Mouse (Mus musculus) frontal cortex, adult (tissue): Measurements from ENCODE around the gene Fam193a.

Source experiments
- ATAC-seq: cut with Nextera tagmentation; 2 replicates; pipeline ENCODE4 v1.9.2; 2017; ENCODE audit warnings: mild to moderate bottlenecking, moderate library complexity, mixed read lengths; ENCODE audit not compliant: low TSS enrichment

Gene Fam193a

DNA sequence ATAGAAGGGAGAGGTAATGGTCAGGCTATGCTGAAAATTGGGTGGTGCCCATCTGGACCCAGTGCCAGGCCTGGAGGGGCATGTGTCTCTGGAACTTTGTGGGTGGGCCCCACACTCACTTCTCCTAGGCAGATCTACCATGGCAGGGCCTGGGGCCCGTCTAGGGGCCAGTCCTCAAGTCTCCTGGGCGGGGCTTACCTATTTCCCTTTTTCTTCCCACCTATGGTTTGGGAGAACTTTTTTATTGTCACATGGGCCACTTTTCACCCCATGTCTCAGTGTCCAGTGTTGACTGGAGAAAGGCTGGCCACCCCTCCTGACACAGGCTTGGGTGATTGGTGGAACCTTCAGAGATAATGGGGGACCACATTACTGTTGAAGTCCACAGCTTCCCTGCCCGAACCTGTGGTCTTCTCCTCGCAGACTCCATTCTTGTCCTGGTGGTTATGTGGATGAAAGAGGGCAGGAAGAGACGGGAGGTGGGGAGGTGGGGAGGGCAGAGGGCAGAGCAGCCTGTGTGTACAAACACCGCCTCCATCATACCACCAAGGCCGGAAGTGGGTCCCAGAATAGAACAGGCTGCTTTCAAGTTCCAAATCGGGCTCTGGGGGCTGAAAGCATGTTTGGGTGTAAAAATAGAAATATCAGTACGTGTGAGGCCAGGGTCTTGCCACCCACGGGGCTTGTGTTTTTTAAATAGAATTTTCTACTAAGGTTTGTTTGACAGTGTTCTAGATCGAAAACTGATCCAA is 150.9 kb downstream of the Fam193a start:
- no peak for ATAC-seq

DNA sequence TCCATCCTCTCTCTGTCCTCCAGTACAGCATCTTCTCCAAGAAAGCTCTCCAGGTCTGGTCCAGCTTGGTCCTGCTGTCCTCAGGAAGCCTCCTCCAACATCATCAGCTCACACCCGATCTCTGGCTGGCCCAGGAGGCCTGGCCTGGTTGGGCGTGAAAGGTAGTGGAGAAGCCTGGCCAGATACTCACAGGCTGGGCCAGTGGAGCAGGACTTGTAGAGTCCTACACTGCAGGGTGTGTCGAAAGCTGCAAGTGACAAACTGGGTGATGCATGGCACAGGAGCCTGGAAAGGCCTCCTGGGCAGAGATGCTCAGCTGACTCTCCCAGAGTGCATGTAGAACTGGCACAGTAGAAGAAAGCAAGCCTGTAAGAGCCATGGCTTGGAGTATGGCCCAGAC is 151.6 kb downstream of the Fam193a start:
- ATAC-seq = no peak

DNA sequence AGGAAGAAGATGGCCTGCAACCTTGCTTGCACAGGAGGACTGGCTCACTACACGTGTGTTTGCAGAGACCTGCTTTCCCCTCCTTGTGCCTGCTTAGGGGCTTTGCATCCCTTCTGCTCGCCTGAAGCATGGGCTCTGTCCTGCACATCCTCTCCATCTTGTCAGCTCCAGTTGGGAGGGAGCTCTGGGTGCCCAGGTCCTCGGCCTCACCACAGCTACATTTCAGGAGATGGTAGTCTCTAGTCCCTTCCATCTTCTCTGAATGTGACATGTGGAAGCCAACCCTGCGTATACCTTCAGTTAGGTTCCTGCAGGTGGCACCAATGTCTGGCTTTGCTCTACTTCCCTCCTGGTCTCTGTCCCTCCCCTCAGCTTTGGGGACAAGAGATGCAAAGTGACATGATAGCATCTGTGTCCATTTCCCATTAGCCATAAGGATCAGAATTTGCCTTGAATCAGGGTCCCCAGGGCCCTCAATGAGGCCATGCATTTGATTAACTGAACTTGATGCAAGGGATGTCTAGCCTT is 154.3 kb downstream of the Fam193a start:
- no peak for ATAC-seq

DNA sequence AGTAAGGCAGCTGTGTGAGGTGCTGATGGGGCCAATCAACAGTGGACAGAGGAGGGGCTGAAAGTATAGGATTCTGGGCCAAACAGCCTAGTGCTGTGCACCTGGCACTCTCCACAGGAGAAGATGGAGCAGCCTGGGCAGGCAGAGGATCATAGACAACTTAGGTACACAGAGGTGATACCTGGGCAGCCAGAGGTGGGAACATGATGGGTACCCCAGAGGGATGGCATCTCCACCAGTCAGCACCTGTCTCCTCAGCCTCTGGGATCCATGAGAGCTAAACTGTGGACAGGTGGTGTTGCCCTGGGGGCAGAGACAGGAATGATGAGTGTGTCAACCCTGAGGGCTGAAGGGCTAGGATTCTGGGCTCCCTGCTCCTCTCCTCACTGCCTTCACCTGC is 154.8 kb downstream of the Fam193a start:
- ATAC-seq = no peak

DNA sequence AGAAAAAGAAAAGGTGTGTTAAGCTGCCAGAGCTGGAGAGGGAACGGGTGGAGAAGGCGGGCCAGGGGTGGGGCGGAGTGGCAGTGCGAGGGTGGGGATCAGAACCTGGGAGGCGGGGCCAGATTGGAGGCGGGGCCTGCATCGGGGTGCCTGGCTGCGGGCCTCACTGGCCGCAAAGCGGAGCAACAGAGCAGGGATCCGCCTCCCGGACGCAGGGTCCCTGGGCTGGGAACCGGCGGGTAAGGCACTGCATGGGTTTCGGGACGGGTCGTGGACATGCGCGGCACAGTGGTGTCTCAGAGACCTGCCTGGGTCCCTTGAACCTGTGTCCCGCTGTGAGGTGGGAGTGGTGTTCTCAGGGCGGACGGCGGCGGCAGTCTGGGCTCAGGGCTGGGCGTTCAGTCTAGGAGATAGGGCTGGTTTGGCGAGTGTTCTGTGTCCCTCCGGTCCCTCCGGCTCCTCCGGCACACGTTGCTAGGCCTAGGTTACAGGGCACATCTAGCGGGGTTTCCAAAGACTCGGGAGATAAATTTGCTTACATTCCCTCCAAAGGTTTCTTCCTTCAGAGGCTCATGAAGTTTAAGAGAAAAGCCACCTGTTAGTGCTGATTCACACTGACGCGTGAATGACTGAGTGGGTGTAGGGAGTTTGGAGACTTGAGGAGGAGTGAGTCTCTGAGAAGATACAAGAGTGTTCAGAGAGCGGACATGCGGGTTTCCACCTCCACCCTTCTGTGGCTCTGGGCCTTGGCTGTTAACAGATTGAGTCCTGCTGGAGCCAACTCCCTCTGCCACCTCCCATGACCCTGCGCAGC is 156.1 kb downstream of the Fam193a start, which contains the start of gene Sh3bp2:
TSS of gene Sh3bp2 (plus strand) at position 176 of the 814 bp plus-strand sequence.
- ATAC-seq = peak; percentile 72

DNA sequence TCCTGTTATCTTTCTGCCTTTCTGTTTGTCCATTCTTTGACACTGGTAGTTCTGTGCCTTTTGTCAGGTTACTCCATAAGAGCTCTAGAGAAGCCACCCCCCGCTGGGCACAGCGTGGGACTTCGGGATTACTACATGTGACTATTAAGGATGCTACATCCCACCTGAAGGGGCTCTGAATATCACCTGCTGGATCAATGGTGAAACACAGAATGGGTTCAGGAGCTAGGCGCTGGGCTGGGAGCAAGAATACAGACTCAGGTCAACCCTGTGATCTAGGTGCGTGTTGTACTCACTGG is 156.7 kb downstream of the Fam193a start:
- ATAC-seq = no peak

DNA sequence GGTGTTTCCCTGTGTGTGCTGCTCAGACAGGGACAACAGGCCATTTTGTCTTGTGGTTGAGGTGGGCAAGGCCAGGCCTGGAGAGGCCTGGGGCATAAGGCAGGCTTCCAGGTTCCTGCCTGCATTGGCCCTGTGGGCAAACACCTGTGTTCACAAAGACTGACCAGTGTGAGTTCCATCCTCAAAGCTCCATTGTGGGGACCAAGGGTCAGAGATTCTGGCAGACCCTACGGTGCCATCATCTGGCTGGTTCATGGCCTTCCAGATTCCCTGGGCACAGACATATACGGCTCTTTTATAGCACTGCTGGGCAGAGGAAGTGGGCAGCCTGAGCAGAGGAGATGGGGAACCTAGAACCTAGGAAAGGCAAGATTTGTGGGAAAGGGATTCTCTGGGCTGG is 157.6 kb downstream of the Fam193a start:
- no peak for ATAC-seq

DNA sequence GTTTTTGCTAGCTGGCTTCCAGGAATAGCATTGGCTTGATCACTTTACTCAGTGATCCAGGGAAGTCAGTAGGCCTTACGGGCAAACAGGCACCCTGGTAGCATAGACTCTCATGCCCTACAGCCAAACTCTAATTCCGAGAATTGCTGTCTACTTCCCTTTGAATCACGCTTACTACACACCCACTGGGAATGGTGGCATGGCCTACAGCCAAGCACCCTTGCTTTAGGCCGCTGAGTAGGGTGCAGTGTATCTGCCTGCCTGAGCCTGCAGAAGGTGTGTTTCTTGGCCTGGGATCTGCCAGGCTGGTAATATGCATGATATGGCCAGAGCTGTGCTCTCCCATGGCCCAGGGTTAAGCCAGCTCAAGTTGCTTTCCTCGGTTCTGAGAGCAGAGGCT is 159.0 kb downstream of the Fam193a start:
- ATAC-seq = 0 out of 2 replicates have a peak, but pooled peaks have one; percentile 11

DNA sequence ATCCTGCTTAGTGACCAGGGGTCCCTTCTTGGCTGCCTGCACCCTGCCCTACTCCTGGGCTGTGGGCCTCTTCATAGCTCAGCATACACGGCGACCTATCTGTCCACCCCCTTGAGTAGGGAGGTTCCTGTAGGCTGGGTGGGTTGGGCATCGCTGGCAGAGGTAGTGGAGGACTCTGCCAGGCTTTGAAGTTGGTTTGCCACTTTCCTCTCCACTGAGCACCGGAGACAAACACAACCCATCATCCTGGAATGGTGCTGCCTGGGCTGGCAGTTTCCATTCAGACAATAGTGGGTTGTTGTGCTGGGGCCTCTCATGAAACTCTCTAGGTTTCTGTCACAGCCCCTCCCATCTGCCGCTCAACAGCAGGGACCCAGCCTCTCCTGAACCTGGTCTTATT is 160.4 kb downstream of the Fam193a start:
- no peak for ATAC-seq

DNA sequence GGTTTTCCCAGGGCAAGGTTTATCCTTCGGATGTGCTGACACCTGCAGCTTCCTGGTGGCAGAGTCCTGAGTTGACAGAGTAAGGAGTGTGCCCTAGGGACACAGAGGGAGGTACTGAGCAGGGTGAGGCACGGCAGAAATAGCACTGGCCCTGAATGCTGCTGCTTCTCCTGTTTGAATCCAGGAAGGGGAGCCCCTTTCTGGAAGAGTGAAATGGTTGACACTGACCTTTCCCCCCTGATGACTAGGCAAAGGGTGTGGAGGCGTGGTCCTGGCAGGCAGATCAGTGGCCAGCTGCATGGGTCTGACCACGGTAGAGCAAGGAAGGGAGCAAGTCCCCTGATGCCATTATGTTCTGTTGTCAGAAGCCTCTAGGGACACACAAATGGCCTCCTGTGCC is 161.0 kb downstream of the Fam193a start:
- no peak for ATAC-seq

DNA sequence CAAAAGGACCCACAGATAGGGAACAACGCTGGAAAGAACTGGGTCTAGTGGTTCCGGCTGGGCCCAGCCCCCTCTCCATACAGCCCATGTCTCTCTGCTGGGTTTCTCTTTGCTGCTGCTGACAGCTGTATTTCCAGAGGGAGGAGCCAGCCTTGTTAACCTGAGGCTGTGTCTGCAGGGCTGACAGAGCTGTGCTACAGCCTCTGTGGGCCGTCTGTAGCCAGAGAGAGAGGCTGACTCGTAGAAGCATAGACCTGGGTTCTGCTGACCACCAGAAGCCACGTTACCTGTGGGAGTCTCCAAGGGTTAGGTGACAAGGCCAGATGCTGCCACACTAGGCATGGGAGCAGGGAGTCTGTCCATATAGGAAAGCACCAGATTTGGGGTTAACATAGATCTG is 163.3 kb downstream of the Fam193a start:
- ATAC-seq = no peak

DNA sequence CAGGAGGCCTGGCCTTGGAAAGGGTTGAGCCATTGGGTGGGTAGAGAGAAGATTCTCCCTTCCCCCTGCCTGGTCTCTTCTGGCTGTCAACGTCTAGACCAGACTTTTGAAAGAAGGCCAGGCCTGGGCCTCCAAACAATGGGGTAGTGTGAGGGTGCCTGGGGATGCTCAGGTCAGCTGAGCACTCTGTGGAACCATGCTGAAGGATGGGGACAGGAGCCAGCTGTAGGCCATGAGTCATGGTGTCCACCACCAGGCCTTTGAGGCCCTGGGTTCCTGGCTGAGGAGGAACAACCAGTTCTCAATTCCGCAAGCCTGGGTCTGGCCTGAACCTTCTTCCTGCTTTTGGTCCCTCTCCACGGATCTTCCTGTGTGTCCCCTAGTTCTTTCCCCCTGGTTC is 164.1 kb downstream of the Fam193a start:
- peak; percentile 53; the same call in 1 of the 2 replicates for ATAC-seq

DNA sequence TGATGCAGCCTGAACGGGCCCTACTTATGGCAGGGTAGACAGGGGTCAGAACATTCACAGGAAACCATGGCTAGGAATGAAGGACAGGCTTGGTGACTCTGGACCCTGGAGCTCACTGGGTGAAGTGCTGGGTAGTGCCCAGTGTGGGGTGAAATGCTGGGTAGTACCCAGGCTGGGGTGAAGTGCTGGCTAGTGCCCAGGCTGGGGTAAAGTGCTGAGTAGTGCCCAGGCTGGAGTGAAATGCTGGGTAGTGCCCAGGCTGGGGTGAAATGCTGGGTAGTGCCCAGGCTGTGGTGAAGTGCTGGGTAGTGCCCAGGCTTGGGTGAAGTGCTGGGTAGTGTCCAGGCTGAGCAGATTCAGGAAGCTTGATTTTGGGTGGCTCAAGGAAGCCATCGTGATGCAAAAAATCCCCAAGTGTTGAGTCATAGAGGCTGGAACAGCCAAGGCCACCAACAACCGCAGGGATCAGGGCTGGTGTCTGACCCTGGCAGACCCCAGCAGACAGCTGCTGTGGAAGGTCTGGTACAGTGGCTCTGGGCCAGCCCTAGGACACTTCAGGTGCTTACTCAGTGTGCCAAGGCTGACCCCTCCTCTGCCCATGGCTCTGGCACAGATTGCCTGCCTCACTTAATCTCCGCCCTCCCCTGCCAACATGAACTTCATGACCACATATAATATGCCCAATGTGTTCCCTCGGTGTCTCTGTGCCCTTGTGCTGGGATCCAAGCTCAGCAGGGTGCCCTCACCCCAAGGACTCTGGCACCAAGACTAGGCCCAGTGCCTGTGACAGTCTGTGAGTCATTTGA is 165.2 kb downstream of the Fam193a start:
- no peak for ATAC-seq

DNA sequence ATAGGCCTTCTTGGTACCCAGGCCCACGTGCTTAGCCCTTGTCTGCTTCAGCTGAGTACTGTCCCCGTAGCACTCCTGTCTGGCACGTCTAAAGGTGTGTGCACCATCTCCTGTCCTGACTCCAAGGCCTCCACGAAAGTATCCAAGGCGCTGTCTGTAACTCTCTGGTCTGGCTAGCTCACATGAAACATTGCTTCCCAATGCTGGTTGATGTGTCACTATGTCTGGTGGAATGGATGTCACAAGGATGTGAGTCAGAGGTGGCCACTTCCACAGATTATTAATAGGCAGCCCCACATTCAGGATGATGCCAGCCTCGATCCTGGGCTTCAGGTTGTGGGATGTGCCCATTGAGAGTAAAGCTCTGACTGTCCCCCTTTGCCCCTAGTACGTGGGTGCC is 166.1 kb downstream of the Fam193a start:
- no peak for ATAC-seq
